Mouse (Mus musculus) liver, embryonic 11.5 days (tissue): ENCODE measurements at regions not wholly inside any gene's neighbourhood (a gene's known extent, or its start where the extent isn't known, plus 50 kb on each side); places are given as distances from the start of the nearest gene placed in this dataset.

Experiments
- ATAC-seq: fragments of 200-750 bp; cut with Nextera tagmentation; replicated peaks from 2 replicates; pipeline ENCODE4 v1.8.0; 2017; ENCODE audit warnings: moderate number of reproducible peaks, mild to moderate bottlenecking, moderate TSS enrichment, moderate library complexity; ENCODE audit not compliant: low FRiP score
- DNase-seq: peaks from one replicate; pipeline ENCODE4 v3.0.0-alpha.2; 2017; ENCODE audit warnings: low spot score
- H3K27ac ChIP-seq: fragments of 300-500 bp; sonication (generic); 2 replicates; pipeline ENCODE4 v1.5.1; 2014; ENCODE audit warnings: mild to moderate bottlenecking, low read depth, low read length, control low read depth
- H3K27me3 ChIP-seq: fragments of 300-500 bp; sonication (generic); replicated peaks from 2 replicates; pipeline ENCODE4 v1.6.1; 2014; ENCODE audit warnings: low read length, mixed read lengths; ENCODE audit not compliant: control insufficient read depth, insufficient read depth
- H3K36me3 ChIP-seq: fragments of 300-500 bp; sonication (generic); 2 replicates; pipeline ENCODE4 v1.6.1; 2014; ENCODE audit warnings: mild to moderate bottlenecking, low read length, moderate library complexity, mixed read lengths; ENCODE audit not compliant: control insufficient read depth, insufficient read depth
- H3K4me1 ChIP-seq: fragments of 300-500 bp; sonication (generic); replicated peaks from 2 replicates; pipeline ENCODE4 v1.6.1; 2014; ENCODE audit warnings: low read length, mixed read lengths; ENCODE audit not compliant: control insufficient read depth, insufficient read depth
- H3K4me2 ChIP-seq: fragments of 300-500 bp; sonication (generic); 2 replicates; pipeline ENCODE4 v1.6.1; 2014; ENCODE audit warnings: mild to moderate bottlenecking, control low read depth, moderate library complexity
- H3K4me3 ChIP-seq: fragments of 300-500 bp; sonication (generic); 2 replicates; pipeline ENCODE4 v1.5.1; 2014; ENCODE audit warnings: low read depth, low read length, control low read depth
- H3K9ac ChIP-seq: fragments of 300-500 bp; sonication (generic); 2 replicates; pipeline ENCODE4 v1.6.1; 2014; ENCODE audit warnings: low read depth, low read length, control low read depth
- H3K9me3 ChIP-seq: fragments of 300-500 bp; sonication (generic); 2 replicates; pipeline ENCODE4 v1.6.1; 2016; ENCODE audit warnings: low read length, inconsistent platforms, mixed read lengths; ENCODE audit not compliant: control insufficient read depth
- WGBS: fragments of 180-500 bp; shearing (Covaris S2); extraction: QIAGEN DNeasy Blood & Tissue Kit; methylation state at CpG from one replicate; pipeline ENCODE4 v1.1.7; 2014; 5-methylcytosine and 5-hydroxymethylcytosine counted together

- Histone ChIP-seq H3K9ac (no peak overlapping the region), H3K27me3 (no peaks in the 10 kb centered on the region), H3K4me3 (no peak overlapping the region), H3K4me2 (no peak overlapping the region), H3K9me3 (no peaks in the 10 kb centered on the region), H3K4me1 (no peaks in the 10 kb centered on the region), H3K36me3 (no peaks in the 10 kb centered on the region), H3K27ac (no peak overlapping the region)
- no peak for DNase-seq
- no peak for ATAC-seq
- 76% methylated on average over 6 of the region's 6 CpGs for WGBS
Measured at GRCm38 (mm10) chr12:69453544-69453943, 81.3 kb upstream of the Gm9887 start.

DNA sequence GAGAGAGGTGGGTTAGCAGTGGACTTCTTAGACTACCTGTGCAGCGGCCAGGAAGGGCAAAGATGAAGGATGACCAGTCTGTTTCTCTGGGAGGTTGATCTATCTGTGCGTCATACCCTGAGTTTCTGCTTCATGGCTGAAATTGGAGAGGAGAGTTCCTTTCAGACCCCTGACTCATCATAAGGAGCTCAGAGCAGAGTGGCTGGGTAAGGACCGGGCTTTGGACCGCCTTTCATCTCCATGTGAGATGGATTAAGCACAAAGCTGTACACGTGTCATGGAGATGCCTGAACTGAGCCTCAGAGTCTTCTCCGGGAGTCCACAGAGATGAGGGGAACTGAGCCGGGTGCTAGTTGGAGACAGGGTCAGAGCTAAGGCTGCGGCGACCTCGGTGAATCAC is 80.7 kb upstream of the Gm9887 start:
- no peaks in the 10 kb centered on the region for H3K27me3 ChIP-seq
- H3K4me3 ChIP-seq = no peak overlapping the region
- no peak overlapping the region for H3K9ac ChIP-seq
- DNase-seq = no peak
- H3K36me3 ChIP-seq = no peaks in the 10 kb centered on the region
- H3K27ac ChIP-seq = no peak overlapping the region
- H3K4me2 ChIP-seq = no peak overlapping the region
- no peaks in the 10 kb centered on the region for H3K9me3 ChIP-seq
- WGBS = 89% methylated on average over 10 of the region's 10 CpGs
- ATAC-seq = no peak
- H3K4me1 ChIP-seq = no peaks in the 10 kb centered on the region; the same call in 1 of the 2 replicates

- no peak for DNase-seq
- Histone ChIP-seq H3K4me2 (no peak overlapping the region), H3K27ac (no peak overlapping the region), H3K4me3 (no peak overlapping the region), H3K4me1 (peaks cover 8% of the 10 kb centered on the region), H3K9me3 (no peaks in the 10 kb centered on the region), H3K9ac (no peak overlapping the region), H3K36me3 (no peaks in the 10 kb centered on the region), H3K27me3 (no peaks in the 10 kb centered on the region)
- WGBS = 62% methylated on average over 6 of the region's 6 CpGs
- no peak for ATAC-seq
Measured at GRCm38 (mm10) chr12:69451110-69451509, 78.9 kb upstream of the Gm9887 start.

DNA sequence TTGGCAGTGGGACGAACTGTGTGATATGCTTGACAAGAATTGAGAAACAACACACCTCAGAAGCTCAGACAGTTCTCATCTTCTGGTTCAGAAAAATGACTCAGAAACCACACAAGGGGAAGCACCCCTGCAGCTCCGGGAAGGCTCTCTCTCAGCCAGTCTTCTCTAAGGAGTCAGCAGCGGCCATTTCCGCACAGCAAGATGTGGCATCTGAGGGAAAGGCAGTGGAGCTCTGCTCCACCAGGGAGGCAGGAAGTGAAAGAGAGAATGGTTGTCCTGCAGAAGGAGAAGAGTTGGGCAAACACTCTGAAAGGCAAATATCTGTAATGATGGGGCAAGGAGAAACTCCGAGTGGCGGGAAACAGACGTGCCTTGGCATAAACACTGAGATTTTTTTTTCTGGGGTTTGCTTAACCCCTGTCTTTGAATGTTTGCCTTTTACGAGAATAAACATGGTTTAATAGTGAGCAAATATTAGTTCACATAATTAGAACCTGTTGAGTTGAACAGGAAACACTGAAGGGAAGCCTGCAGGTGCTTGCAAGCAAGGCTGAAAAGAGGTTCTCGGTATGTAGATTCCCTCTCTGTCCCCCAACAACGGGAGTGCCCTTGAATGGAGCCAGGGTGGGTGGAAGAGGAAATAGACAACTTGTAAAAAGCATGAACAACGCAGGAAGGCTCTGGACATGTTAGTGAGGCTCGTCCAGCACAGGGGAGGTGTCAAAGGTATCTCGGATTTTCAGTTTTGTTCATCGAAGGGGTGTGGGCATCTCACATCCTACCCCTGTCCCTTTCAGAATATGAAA is 75.9 kb upstream of the Gm9887 start:
- H3K4me2 ChIP-seq = peak overlapping the region; percentile 36
- H3K9ac ChIP-seq = no peak overlapping the region
- DNase-seq (no peak), ATAC-seq (no peak)
- WGBS = 34% methylated on average over 14 of the region's 14 CpGs
- no peaks in the 10 kb centered on the region for H3K9me3 ChIP-seq
- H3K36me3 ChIP-seq = no peaks in the 10 kb centered on the region
- H3K4me1 ChIP-seq = peaks cover 8% of the 10 kb centered on the region
- H3K4me3 ChIP-seq = no peak overlapping the region
- no peak overlapping the region for H3K27ac ChIP-seq
- H3K27me3 ChIP-seq = no peaks in the 10 kb centered on the region

DNA sequence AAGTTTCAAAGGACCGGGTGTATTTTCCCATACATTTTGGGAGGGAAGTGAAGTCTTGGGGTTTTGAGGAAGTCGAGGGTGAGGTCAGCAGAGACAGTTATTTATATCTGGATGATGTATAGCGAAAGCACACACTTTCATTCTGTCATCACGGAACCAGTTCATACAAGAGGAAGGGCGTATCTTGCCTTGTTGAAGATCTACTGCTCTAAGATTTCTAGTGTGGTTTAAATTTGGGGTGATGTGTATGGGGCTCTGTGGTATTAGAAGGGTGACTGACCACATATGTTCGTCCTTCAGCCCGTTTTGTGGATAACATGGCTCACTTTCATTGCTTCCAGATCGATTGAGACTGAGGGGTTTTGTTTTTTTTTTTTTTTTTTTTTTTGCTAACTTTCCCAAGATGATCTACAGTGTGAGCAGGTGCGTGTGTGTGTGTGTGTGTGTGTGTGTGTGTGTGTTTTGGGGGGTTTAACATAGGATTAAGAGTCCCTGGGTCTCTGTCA is 75.1 kb upstream of the Gm9887 start:
- H3K9ac ChIP-seq = no peak overlapping the region

GRCm38 (mm10) chr12:69446468-69447321 is 74.4 kb upstream of the Gm9887 start:
- DNase-seq (no peak), ATAC-seq (no peak; the same call in 1 of the 2 replicates)
- Histone ChIP-seq H3K27ac (0 out of 2 replicates have a peak overlapping the region, but pooled peaks have one; percentile 0), H3K9ac (no peak overlapping the region), H3K9me3 (no peaks in the 10 kb centered on the region), H3K36me3 (no peaks in the 10 kb centered on the region), H3K4me2 (peak overlapping the region; percentile 36), H3K4me3 (no peak overlapping the region), H3K4me1 (peaks cover 12% of the 10 kb centered on the region), H3K27me3 (no peaks in the 10 kb centered on the region)
- WGBS = 43% methylated on average over 17 of the region's 17 CpGs

More for the DNA sequence above, 75.1 kb upstream of the Gm9887 start:
- no peaks in the 10 kb centered on the region for H3K27me3 ChIP-seq
- no peak for DNase-seq
- H3K36me3 ChIP-seq = no peaks in the 10 kb centered on the region
- H3K4me3 ChIP-seq = no peak overlapping the region
- no peaks in the 10 kb centered on the region for H3K9me3 ChIP-seq
- H3K27ac ChIP-seq = 0 out of 2 replicates have a peak overlapping the region, but pooled peaks have one; percentile 0
- H3K4me1 ChIP-seq = peaks cover 9% of the 10 kb centered on the region
- WGBS = 40% methylated on average over 9 of the region's 9 CpGs
- ATAC-seq = no peak
- H3K4me2 ChIP-seq = peak overlapping the region; percentile 36; the same call in 1 of the 2 replicates

DNA sequence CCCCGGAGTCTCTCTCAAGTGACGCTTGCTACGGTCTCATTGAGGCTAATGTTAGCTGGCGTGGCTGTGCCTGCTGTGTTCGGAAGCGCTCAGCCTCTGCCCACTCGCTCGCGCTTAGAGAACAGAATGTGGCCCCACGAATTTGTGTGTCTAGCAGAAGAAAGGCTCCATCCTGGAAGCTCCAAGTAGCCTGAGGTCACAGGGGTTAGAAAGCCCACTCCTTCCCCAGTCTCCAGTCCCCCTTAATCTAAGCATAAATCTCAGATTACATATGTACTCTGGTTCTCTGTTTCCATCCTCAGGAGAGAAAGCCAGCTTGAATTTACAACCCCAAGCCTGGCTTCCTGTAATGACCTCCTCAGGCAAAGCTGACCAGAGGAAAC is 73.8 kb upstream of the Gm9887 start:
- ATAC-seq = no peak
- Histone ChIP-seq H3K27me3 (no peaks in the 10 kb centered on the region), H3K4me2 (peak overlapping the region; percentile 29; the same call in 1 of the 2 replicates), H3K36me3 (no peaks in the 10 kb centered on the region), H3K9me3 (no peaks in the 10 kb centered on the region), H3K9ac (no peak overlapping the region), H3K4me1 (peaks cover 12% of the 10 kb centered on the region), H3K27ac (no peak overlapping the region), H3K4me3 (no peak overlapping the region)
- WGBS = 73% methylated on average over 10 of the region's 10 CpGs
- DNase-seq = no peak

GRCm38 (mm10) chr12:69442321-69442720 is 70.1 kb upstream of the Gm9887 start:
- Histone ChIP-seq H3K27me3 (no peaks in the 10 kb centered on the region), H3K4me1 (peaks cover 12% of the 10 kb centered on the region), H3K4me3 (no peak overlapping the region), H3K4me2 (no peak overlapping the region), H3K9me3 (no peaks in the 10 kb centered on the region), H3K9ac (no peak overlapping the region), H3K27ac (no peak overlapping the region), H3K36me3 (no peaks in the 10 kb centered on the region)
- WGBS = 35% methylated on average over 6 of the region's 6 CpGs
- no peak for DNase-seq
- ATAC-seq = no peak
